Comparison of ENCODE assay signal across 10 mouse cellular contexts in the genomic region with DNA sequence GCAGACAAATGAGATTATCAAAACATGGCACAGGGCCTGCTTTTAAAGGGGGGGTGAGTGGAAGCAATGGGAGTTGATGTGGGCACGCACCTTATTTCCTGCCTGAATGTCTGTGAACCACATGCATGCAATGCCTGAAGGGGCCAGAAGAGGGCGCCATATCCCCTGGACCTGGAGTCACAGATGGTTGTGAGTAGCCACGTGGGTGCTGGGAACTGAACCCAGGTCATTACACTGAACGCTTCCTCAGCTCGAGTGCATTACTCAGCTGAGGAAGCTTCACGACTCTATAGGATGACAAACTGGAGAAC. TPM values are rescaled to one million over a fixed set of nuclear protein-coding genes. Genes with fewer than 3 reads are reported as not detected.
DNase-seq lines count a peak whose midpoint lies in the region; ATAC-seq and TF ChIP-seq lines count a peak whose summit lies in the region.
"Had no signal": no experiment of that assay in that cellular context is flagged by ENCODE, and none has a peak within 500 bp of the region (broad histone marks: within the 10 kb centered on the region; RNA-seq: fewer than 3 reads in every experiment).

No protein-coding gene starts in this region.

- peak; percentile 41 for TF ChIP-seq CTCF in forebrain, postnatal 0 days (IDR thresholded peaks at IDR 0.05; ENCODE audit: low read depth)

- 81% methylated on average over 6 of the region's 6 CpGs for WGBS in forebrain, postnatal 0 days
- 83% methylated on average over 6 of the region's 6 CpGs for WGBS in forebrain, embryonic 13.5 days
- 86% methylated on average over 6 of the region's 6 CpGs for WGBS in midbrain, embryonic 10.5 days

- H3K27me3 ChIP-seq in forebrain, postnatal 0 days (ENCODE audit: insufficient read depth, low read length) = no peaks in the 10 kb centered on the region
- peaks cover 3% of the 10 kb centered on the region; the same call in 1 of the 2 replicates for H3K27me3 ChIP-seq in forebrain, embryonic 13.5 days
- no peaks in the 10 kb centered on the region for H3K27me3 ChIP-seq in megakaryocyte, embryonic 14.5 days (replicated peaks)
- H3K27me3 ChIP-seq in midbrain, embryonic 10.5 days (ENCODE audit: low read depth, poor library complexity, severe bottlenecking) = peaks cover 24% of the 10 kb centered on the region

- no peak overlapping the region for H3K4me3 ChIP-seq in forebrain, postnatal 0 days (ENCODE audit: low read depth, low read length)
- H3K4me3 ChIP-seq in forebrain, embryonic 13.5 days = no peak overlapping the region
- H3K4me3 ChIP-seq in megakaryocyte, embryonic 14.5 days (replicated peaks) = peak overlapping the region; percentile 77
- no peak overlapping the region for H3K4me3 ChIP-seq in midbrain, embryonic 10.5 days
- H3K4me3 ChIP-seq: hindbrain, embryonic 10.5 days had no signal

- no peak overlapping the region for H3K27ac ChIP-seq in forebrain, postnatal 0 days (ENCODE audit: low read depth, low read length)
- no peak overlapping the region for H3K27ac ChIP-seq in forebrain, embryonic 13.5 days
- no peak overlapping the region for H3K27ac ChIP-seq in midbrain, embryonic 10.5 days (replicated peaks)
- H3K27ac ChIP-seq: hindbrain, embryonic 10.5 days had no signal

- no peak for DNase-seq in forebrain, postnatal 0 days
- DNase-seq in retina, postnatal 1 day = peak; percentile 18
- DNase-seq in embryo, embryonic 11 days = no peak
- no peak for DNase-seq in midbrain, embryonic 10.5 days (ENCODE audit: low spot score)
- no peak for DNase-seq in urinary bladder, adult 18-20 months (ENCODE audit: low spot score in 2 of 2)
- DNase-seq: cerebellum, adult 18-20 months had no signal

- no peak for ATAC-seq in forebrain, postnatal 0 days
- no peak for ATAC-seq in forebrain, embryonic 13.5 days
- no peak; the same call in 1 of the 2 replicates for ATAC-seq in megakaryocyte, adult 5-6 weeks (ENCODE audit: poor library complexity, severe bottlenecking)

- H3K4me2 ChIP-seq in forebrain, postnatal 0 days (ENCODE audit: low read depth) = no peak overlapping the region
- no peak overlapping the region for H3K4me2 ChIP-seq in forebrain, embryonic 13.5 days

- peaks cover 4% of the 10 kb centered on the region; the same call in 1 of the 2 replicates for H3K4me1 ChIP-seq in forebrain, postnatal 0 days (ENCODE audit: insufficient read depth)
- H3K4me1 ChIP-seq in forebrain, embryonic 13.5 days = peaks cover 16% of the 10 kb centered on the region
- H3K4me1 ChIP-seq in megakaryocyte, embryonic 14.5 days = peaks cover 58% of the 10 kb centered on the region
- peaks cover 11% of the 10 kb centered on the region; the same call in 1 of the 2 replicates for H3K4me1 ChIP-seq in midbrain, embryonic 10.5 days

- H3K9me3 ChIP-seq in forebrain, postnatal 0 days (ENCODE audit: low read length) = no peaks in the 10 kb centered on the region
- no peaks in the 10 kb centered on the region for H3K9me3 ChIP-seq in forebrain, embryonic 13.5 days (replicated peaks)
- peaks cover 8% of the 10 kb centered on the region for H3K9me3 ChIP-seq in megakaryocyte, embryonic 14.5 days
- H3K9me3 ChIP-seq in midbrain, embryonic 10.5 days (replicated peaks) = 0 out of 2 replicates have a peak, but pooled peaks cover 5% of the 10 kb centered on the region

- no peaks in the 10 kb centered on the region for H3K36me3 ChIP-seq in forebrain, postnatal 0 days (ENCODE audit: insufficient read depth)
- H3K36me3 ChIP-seq in forebrain, embryonic 13.5 days (ENCODE audit: poor library complexity, severe bottlenecking) = no peaks in the 10 kb centered on the region
- H3K36me3 ChIP-seq in megakaryocyte, embryonic 14.5 days (replicated peaks; ENCODE audit: low read length) = peaks cover 9% of the 10 kb centered on the region
- no peaks in the 10 kb centered on the region for H3K36me3 ChIP-seq in midbrain, embryonic 10.5 days
- H3K36me3 ChIP-seq: hindbrain, embryonic 10.5 days had no signal

- H3K9ac ChIP-seq in forebrain, postnatal 0 days = no peak overlapping the region
- no peak overlapping the region for H3K9ac ChIP-seq in forebrain, embryonic 13.5 days

RNA-seq across cellular contexts. Expression of gene Fry, which starts 1.6 kb away (rescaled TPM):
- 111 and 130 TPM in 2 replicates for total RNA-seq in forebrain, postnatal 0 days (2014; rRNA removed)
- 31.5 and 47.6 TPM in 2 replicates for polyA plus RNA-seq in forebrain, postnatal 0 days (2015; fragmentation: Nextera tagmentation; extraction: Ambion mirVana)
- 20.8 and 22.8 TPM in 2 replicates for polyA plus RNA-seq in forebrain, embryonic 13.5 days (2015; fragmentation: Nextera tagmentation; extraction: Ambion mirVana)
- polyA plus RNA-seq in megakaryocyte, embryonic 14.5 days (2012; ENCODE audit: insufficient read depth, low replicate concordance) = 1.5 and 3.2 TPM in 2 replicates
- total RNA-seq in megakaryocyte, adult 5-6 weeks (2015) = 74.5 and 74.8 TPM in 2 replicates
- 52.2 and 66.5 TPM in 2 replicates for total RNA-seq in megakaryocyte, adult 5-6 weeks (2017)
- 3.4 and 6.7 TPM in 2 replicates for polyA plus RNA-seq in midbrain, embryonic 10.5 days (2016; fragmentation: Nextera tagmentation; extraction: Ambion mirVana)
